Mouse (Mus musculus) R1 (cell line): ENCODE measurements at regions not wholly inside any gene's neighbourhood (a gene's known extent, or its start where the extent isn't known, plus 50 kb on each side); places are given as distances from the start of the nearest gene placed in this dataset.

ENCODE experiments used
- DNase-seq: peaks from one replicate; pipeline ENCODE4 v3.0.0-alpha.2; 2018; ENCODE audit warnings: low read depth, low spot score

DNA sequence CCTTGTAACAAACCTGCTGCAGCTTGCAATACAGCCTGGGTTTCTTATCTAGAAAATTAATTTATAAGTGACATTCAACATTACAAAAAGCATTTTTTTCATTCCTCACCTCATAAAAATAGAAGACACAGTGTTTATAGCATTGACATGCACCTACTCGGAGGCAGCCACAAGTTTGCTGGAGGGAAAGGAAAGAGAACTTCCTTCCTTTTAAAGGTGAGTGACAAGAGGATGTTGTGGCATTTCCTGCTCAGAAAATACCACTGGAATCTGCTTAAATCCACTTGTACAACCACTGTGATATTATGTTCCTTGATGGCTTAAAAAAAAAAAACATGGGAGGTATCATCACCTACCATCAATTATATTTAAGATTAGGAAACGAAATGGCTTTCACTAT, 1222.2 kb upstream of the Flrt2 start:
- DNase-seq, result no peak

DNA sequence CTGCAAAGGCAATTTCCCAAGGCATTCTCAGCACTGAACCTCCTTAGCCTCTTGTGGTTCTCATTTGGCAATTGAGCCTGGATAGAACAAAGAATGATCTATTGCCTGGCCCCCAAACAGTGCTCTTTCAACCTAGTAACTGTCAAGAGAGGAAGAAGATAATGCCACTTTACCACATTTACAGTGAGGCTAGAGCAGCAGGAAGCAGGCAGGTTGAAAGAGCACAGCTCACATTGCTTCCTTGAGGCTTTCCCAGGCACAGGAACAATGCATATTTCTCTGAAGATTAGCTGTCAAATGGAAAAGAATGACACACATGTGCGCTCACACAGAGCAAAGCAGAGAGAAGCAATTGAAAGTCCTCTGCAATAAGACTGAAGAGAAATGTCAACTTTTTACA, 1221.0 kb upstream of the Flrt2 start:
- DNase-seq, result no peak

DNA sequence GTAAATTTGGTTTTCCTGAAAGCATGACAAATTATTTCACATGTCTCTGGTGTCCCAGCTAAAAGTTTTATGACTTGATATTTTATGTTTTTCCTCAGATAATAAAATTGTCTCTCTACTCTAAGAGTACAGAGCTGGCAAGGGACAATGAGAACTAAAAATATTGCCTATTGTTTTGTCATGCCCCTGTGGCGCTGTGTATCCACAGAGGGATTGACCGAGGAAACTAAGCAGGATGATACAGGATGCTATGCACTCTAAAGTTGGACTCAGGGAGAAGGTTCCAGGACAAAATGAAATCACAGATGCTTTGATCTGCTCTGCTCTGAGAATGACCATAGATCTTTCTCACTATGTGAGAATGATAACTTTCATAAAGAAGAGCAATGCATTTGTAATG, 1203.3 kb upstream of the Flrt2 start:
- DNase-seq, result no peak

DNA sequence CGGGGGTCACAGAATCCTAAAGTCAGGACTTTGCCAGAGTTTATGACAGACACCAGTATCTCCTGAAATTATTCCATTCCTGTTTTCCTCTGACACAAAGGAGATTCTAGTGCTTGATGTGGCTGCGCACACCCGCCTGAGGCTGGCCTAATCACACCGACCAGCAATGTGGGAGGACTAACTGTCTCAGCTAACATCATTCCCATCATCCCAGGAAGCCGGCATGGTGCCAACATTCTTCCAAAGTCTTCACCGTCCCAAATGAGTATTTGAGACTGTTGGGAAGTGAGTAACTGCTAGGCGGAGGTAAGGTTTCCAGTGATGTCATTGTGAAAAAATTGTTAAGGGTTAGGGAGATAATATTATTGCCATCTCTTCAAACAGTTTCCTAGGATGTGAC, 1183.9 kb upstream of the Flrt2 start:
- no peak for DNase-seq

DNA sequence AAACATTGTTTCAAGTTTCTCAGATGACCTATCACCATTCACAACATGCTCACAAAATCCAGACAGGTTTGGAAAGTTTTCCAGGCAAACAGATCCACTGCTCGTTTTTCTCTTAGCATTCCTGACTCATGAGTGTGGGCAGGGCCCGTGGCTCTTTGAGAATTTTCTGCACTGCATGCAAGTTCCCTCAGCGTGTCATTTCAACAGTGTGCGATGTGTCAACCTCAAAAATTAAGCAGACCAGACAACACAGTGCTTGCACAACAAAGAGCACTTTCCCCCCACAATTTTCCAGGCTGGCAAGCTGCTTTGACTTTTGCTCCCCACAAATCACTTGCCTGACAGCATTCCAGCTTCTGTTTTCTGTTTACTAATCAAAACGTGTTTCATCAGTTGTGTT, 1182.2 kb upstream of the Flrt2 start:
- no peak for DNase-seq

DNA sequence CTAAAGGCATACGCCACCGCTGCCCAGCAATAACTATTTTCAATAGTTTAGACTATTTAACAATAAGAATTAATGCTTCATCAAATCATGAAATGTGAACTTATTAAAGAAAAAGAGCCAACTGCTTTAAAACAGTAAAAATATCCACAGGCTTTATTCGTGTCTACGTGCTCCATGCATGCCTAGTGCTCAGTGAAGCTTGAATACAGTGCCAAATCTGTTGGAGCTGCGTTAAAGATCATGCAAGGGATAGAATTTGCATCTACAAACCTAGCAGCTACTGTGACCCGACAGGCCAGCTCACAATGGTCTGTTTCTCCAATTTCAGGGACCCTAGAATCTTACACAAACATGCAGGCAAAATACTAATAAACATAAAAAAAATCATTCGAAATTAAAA, 1147.3 kb upstream of the Flrt2 start:
- DNase-seq, result no peak

DNA sequence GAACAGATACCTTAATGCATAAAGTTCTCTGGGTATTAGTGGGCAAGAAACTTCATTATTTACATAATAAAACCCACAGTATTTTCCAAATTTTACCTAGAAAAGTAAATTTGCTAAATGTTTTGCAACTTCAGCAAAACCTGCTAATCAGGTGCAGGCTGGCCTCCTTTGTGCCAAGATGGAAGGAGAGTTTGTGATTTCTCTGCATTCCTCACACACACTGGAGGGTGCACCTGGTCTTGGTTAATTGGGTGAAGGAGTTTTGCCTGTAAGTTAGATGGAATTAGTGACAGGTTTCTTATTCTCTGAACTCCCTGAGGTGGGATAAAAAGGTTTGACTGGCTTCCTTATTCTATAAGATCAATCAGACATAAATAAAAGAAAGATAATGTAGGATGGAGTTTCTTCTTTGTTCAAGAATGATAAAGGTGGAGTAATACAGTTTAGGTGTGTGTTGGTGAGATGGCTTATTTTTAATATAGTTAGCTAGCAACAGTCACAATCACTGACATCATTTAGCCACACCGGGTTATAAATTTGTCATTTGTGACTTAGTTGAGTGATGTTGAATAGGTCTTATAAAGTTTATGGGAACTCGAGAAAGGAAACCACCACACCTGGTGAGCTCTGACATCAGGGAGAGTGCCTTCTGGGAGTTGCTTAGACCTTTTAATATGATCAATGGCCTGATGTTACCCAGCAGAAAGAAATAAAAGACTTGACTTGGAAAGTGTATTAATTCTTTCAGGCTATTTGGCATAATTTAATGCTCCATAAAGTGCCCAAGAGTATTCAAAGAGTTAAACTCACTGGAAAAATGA, 1131.4 kb upstream of the Flrt2 start:
- DNase-seq, result no peak

DNA sequence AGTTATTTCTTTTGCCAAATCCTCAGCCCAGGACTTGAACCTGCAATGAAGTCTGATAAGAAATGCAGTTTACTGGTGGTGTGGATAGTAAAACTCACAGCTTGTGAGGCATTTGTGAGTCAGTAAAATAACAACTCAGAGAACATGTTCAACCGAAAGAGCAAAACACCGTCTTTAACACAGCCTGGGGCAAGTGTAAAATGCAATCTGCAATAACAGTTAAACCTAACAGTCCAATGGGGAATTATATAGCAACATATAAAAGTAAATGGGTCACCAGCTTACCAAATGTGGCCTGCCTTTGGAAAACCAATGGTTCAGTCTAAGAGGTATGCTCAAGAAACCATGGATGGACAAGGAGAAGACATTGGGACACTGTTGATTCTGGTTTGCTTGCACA, 1117.0 kb upstream of the Flrt2 start:
- DNase-seq, result no peak

DNA sequence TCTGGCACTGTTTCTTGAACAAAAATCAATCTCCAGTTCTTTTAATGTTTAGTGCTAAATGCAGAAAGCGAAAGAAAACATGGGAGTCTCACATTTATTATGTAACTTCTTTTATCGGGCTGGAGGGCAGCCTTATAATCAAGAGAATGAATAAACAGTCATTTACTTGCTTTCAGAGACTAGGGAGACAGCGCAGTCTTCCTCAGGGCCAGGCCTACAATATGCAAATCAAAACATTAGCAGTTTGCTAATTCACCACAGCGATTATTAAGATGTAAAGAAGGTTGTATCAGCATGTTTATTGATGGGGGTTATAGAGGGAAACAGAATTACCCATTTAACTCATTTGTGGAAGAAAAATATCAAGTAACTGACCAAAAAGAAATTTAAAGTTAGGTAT, 1111.7 kb upstream of the Flrt2 start:
- no peak for DNase-seq

DNA sequence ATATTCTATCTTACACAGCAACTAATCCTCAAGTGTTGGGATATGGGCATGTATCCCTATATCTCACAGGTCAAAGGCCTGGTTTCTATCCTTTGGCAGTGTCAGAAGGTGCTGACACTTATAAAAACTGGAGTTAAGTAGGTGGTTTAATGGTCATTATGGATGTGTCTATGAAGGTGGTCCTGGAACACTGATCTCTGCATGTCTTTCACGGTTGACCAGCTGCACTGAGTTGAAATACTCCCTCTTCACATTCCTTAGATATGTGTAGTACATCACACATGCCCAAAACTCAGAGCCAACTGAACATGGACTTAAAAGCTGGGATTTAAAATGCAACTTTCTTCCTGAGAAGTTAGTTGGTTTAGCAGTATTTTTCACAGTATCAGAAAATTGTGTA, 1107.7 kb upstream of the Flrt2 start:
- no peak for DNase-seq

DNA sequence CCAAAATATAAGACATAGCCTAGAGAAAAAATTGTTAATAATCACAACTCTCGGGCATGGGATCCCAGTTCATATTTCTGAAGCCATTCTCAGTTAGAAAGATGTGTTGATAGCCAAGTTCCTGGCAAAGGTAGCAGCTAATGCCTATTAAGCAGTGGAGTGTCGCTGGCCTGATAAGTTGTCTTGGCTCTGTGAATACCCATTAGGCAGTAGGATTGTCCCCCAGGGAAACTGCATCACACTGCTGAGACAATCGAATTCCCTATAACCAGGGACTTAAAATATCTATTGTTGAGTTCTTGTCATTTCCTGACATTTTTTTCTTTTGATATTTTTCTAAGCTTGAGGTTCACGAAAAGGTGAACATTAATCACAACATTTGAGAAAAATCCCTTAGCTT, 1105.0 kb upstream of the Flrt2 start:
- no peak for DNase-seq

DNA sequence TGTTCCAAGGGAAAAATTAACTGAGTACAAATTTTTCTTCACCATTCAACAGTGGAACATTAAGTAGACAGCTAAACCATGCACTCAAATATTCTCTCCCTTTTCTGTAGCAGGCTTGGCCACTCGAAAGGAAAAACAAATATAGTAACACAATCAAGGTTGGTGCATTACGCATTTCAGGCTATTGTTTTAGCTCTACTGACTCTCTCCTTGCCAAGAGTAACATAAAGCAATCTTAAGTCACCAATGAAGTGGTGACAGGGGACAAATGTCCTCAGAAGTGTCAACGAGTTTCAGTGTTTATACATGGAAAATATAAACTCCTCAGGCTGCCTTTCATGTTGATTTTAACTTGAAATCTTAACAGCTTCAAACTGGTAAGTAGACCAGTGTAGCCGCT, 1103.4 kb upstream of the Flrt2 start:
- no peak for DNase-seq

DNA sequence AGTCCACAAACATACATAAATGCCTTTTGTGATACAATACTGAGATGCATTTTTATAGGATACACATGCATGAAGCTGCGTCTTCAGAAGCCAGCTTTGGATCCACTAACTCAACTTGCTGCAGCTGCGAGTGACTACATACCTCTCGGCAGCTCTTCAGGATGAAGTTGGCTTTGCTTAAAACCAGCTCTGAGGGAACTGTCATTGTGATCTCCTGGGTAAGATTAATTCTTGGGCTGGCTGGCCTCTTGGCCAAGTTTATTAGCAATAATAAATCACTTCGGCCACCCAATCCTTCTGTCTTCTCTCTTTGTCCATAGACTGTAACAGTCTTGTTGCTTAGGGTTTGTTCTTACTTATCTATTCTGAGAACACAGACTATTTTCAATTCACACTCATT, 1103.0 kb upstream of the Flrt2 start:
- DNase-seq, result no peak

DNA sequence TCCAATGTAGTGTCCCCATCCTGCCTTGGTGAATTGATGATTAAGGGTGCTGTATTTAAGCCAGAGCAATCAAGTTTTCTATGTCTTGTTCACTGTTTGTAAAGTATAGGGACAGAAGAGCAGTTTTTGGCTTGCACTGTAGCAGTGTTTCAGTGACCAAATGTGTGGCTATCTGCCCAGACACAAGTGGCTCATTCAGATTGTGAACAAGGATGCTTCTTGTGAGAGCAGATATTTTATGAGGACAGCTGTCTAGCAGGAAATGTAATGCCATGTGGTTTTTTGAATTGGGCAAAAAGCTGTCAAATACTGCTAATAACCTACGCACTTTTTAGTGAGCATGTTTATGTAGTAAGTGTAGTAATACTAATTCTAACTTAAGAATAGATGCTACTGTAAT, 1086.5 kb upstream of the Flrt2 start:
- DNase-seq, result no peak

DNA sequence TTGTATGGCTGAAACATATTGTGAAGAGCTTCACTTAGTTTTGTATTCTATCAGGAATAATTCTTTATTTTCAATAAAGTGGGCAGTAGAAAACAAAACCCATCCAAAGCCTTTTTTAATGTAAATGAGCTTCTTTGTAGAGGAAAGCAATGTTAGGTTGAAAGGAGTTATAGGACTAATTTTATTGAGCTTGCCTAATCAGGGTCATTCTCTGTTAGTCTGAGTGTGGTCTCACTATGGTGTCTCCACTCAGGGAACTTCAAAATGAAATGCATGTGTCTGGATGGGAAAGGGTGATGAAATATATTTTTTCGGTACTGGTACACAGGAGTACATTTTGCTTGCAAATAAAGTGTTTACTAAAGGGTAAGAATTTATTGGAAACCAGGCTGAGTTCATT, 1055.5 kb upstream of the Flrt2 start:
- DNase-seq, result no peak

DNA sequence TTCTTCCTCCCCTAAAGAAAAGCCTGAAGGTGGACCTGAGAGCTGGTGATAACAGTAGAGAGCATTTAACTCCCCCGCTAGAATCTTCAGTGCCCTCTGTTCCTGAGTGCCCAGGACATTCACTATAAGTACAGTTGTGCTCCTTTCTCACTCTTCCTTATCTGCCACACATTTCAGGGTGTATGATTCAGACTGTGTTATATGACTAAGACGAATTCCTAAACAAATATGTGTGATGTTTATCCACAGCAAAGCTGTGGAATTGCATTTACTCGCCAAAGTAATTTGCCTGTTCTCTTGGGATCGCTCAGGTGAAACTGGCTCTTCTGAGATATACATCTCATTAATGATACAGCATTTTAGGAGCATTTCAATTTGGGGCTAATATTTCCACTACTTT, 1051.9 kb upstream of the Flrt2 start:
- no peak for DNase-seq

DNA sequence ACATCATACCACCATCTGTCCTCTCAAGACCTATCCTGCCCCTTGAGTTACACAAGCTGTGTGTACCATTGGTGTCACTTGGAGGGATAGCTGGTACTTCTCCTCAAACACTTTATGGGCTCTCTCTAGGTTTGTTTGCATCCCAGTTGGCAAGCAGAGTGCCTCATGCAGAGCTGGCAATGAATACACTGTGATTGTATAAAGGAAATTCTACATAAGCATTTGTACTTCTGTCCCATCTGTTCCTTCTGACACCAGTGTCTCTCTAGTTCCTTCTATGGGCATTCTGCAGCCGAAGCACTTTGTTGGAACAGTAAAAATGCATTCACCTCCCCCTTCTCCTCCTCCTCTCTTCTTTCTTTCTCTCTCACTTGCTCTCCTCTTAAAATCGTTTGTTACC, 1046.7 kb upstream of the Flrt2 start:
- no peak for DNase-seq

DNA sequence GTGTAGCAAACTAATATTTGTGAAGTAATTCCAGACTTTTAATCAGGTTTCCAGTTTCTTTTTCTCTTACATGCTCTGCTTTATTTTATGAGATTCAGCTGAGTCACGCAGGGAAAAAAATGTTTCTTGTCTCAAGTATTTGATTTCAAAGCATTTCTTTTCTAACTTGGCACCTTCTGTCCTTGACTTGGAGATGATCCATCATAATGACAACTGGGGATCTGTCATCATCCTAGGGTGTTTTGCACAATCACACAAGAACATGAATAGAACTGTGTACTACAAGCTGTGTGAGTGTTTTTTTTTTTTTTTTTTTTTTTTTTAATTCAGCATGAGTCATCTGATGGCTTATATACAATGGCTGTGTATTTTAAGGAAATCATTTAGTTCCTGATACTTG, 1022.0 kb upstream of the Flrt2 start:
- DNase-seq, result no peak

DNA sequence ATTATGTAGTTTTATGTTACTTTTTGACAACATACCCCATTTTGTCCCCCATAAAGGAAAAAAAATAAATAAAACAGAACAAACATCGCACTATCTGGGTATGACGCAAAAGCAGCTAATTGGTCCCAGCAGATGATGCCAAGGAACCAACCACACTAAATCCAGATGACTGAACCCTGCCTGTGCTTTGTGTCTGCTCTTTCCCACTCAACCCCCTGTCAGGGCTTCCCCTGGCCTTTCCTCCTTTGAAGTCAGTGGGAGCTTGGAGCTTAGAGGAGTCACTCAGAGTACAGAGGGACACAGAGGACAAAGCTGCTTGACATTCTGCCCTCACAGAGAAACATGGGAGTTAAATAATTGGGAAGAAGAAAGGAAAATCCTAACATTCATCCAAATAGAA, 1017.1 kb upstream of the Flrt2 start:
- no peak for DNase-seq

DNA sequence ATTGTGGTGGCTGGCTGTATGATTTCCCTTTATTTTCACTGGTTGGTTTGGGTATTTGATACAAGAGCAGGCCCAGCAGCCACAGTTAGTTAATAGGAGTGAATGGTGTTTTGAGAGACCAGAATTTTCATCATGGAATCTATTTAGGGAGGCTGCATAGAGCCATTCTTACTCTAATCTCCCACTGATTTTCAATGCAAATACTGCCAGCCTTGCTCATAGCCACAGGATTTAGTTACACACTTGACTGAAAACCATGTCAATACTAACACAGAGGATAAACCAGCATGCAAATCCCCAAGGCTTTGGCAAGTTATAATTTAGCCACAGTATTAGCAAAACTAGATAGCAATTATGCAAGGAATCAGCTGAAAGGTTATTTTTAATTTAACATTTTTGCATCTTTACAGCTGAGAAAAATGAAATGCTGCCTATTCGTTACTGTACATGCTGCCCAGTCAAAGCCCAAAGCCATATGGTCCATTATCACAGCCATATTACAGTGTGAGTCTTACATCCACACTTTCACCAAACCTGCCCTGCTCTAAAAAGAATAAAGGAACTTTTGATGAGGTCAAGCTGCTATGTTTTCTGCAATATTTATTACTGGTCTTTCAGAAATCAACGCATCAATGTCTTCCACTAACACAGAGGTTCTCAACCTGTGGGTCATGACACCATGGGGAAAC, 1000.5 kb upstream of the Flrt2 start:
- no peak for DNase-seq

DNA sequence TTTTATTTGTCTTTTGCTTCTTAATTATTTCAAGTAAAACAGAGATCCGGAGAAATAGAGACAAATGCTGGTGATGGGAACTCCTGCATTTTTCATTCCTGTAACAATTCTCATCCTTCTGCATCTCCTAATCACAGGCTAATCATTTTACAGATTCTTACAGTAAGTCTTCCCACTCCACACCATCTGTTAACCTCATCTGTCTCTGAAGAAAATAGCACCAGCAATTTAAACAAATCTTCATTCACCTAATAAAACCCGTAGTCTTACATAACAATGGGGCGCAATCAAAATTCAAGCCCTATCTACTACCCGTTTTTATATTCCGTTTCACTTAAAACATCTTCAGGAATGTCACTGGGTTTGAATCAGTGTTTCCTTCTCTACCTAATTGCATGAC, 960.6 kb upstream of the Flrt2 start:
- DNase-seq, result peak; percentile 1

DNA sequence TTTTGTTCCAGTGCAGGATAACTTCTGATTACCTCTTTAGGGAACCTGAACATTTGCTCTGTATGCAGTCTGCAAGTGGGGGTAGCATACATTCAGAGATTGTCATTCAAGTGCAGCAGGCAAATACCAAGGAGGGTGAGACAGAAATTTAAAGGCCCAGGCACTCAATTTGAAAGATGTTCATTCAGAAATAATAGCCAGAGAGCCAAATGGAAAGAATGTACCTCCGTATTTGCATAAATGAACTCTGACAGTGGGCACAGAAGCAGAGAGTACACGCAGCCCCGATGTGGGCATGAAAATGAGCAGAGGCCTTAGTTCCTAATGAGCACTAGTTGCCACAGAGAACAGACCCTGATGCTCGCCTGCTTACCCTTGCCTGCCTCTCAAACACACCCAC, 958.8 kb upstream of the Flrt2 start:
- no peak for DNase-seq

DNA sequence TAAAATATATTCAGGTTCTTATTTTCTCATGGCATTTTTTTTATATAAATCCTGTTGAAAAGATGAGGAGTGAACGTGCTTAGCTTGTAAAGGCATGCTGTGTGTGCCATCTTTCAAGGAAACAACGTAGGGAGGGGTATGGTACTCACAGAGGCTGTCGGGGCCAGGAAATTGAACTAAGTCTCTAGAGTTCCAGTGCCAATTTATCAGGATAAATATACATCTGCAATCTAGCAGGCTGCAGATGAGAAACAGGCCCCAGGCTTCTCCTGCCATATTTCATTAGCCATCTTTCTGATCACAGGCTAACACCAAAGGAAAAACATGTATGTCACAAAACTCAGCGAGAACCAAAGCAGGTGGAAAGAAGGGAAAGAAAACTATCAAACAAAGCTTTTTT, 954.8 kb upstream of the Flrt2 start:
- DNase-seq, result no peak
